ENCODE assay signal across 25 mouse cellular contexts in the genomic region with DNA sequence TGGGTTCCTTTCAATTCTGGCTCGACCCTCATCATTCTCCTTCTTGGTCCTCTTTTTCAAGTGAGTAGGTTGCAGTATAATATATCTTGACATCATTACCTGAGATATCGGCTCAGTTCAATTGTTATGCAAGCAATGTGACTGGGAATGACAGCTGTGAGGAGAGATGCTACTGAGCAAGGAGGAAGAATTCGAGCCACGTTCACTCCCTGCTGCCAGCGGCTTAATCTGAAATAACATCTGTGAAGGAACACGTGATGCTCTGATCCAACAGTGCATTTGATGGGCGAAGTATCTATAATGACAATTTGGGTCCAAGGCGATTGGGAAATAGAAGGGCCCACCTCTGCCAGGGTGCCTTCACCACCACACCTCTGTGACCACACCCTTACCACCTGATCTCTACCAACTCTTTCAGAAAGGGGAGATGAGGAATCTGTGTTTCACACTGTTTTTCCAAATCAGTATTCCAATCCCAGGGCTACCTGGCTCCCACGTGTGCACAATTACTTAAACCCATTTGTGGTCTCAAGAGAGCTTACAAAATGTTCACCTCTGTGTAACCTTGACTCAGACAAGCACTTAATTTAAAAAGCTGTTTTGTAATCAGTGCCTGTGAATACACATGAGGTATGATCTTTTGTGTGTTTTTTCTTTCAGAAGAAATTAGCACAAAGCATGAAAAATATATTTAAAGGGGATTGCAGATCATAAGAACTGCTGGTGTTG.
A peak's percentile ranks its signal among the peaks of the same experiment; 100 is the strongest.
DNase-seq lines count a peak whose midpoint lies in the region; ATAC-seq lines count a peak whose summit lies in the region.
"Had no signal": no experiment of that assay in that cellular context is flagged by ENCODE, and none has a peak within 500 bp of the region (broad histone marks: within the 10 kb centered on the region; RNA-seq: fewer than 3 reads in every experiment).

No protein-coding gene starts in this region.

- H3K4me3 ChIP-seq in embryonic facial prominence, embryonic 14.5 days (ENCODE audit: low read depth, low read length) = no peak overlapping the region
- no peak overlapping the region for H3K4me3 ChIP-seq in embryonic facial prominence, embryonic 10.5 days
- H3K4me3 ChIP-seq in hindbrain, embryonic 14.5 days (replicated peaks; ENCODE audit: low read length) = no peak overlapping the region
- H3K4me3 ChIP-seq in hindbrain, embryonic 12.5 days = no peak overlapping the region
- no peak overlapping the region for H3K4me3 ChIP-seq in midbrain, embryonic 13.5 days (replicated peaks)
- no peak overlapping the region for H3K4me3 ChIP-seq in midbrain, embryonic 10.5 days
- H3K4me3 ChIP-seq: embryonic facial prominence, embryonic 15.5 days; erythroblast, embryonic 14.5 days; forebrain, embryonic 13.5 days; heart, embryonic 10.5 days; heart, embryonic 15.5 days had no signal

- H3K27ac ChIP-seq in embryonic facial prominence, embryonic 14.5 days (replicated peaks; ENCODE audit: low read depth, low read length) = no peak overlapping the region
- H3K27ac ChIP-seq in embryonic facial prominence, embryonic 10.5 days (replicated peaks) = no peak overlapping the region
- H3K27ac ChIP-seq in hindbrain, embryonic 14.5 days = peak overlapping the region; percentile 47; the same call in 1 of the 2 replicates
- H3K27ac ChIP-seq in hindbrain, embryonic 12.5 days = no peak overlapping the region
- H3K27ac ChIP-seq in midbrain, embryonic 13.5 days = peak overlapping the region; percentile 44; the same call in 1 of the 2 replicates
- H3K27ac ChIP-seq in midbrain, embryonic 10.5 days (replicated peaks) = no peak overlapping the region
- H3K27ac ChIP-seq: embryonic facial prominence, embryonic 15.5 days; forebrain, embryonic 13.5 days; heart, embryonic 10.5 days; heart, embryonic 15.5 days had no signal

- H3K4me1 ChIP-seq in embryonic facial prominence, embryonic 14.5 days (ENCODE audit: control insufficient read depth, insufficient read depth, low read length) = no peaks in the 10 kb centered on the region
- H3K4me1 ChIP-seq in embryonic facial prominence, embryonic 10.5 days = no peaks in the 10 kb centered on the region
- peaks cover 8% of the 10 kb centered on the region; the same call in 1 of the 2 replicates for H3K4me1 ChIP-seq in hindbrain, embryonic 14.5 days (replicated peaks; ENCODE audit: control insufficient read depth, insufficient read depth, low read length)
- H3K4me1 ChIP-seq in hindbrain, embryonic 12.5 days = no peaks in the 10 kb centered on the region
- H3K4me1 ChIP-seq in midbrain, embryonic 13.5 days (replicated peaks) = peaks cover 17% of the 10 kb centered on the region; the same call in 1 of the 2 replicates
- peaks cover 12% of the 10 kb centered on the region for H3K4me1 ChIP-seq in midbrain, embryonic 10.5 days
- H3K4me1 ChIP-seq: embryonic facial prominence, embryonic 15.5 days; heart, embryonic 10.5 days; heart, embryonic 15.5 days had no signal

- H3K4me2 ChIP-seq in embryonic facial prominence, embryonic 14.5 days (ENCODE audit: low read depth, low read length) = no peak overlapping the region
- no peak overlapping the region for H3K4me2 ChIP-seq in hindbrain, embryonic 14.5 days (replicated peaks)
- H3K4me2 ChIP-seq in hindbrain, embryonic 12.5 days (replicated peaks) = no peak overlapping the region
- no peak overlapping the region for H3K4me2 ChIP-seq in midbrain, embryonic 13.5 days (replicated peaks)
- H3K4me2 ChIP-seq: embryonic facial prominence, embryonic 15.5 days; forebrain, embryonic 13.5 days; heart, embryonic 15.5 days had no signal

- 0 out of 2 replicates have a peak, but pooled peaks cover 2% of the 10 kb centered on the region for H3K27me3 ChIP-seq in embryonic facial prominence, embryonic 14.5 days (replicated peaks; ENCODE audit: control insufficient read depth, insufficient read depth, low read length)
- no peaks in the 10 kb centered on the region for H3K27me3 ChIP-seq in embryonic facial prominence, embryonic 10.5 days (replicated peaks; ENCODE audit: low read depth, poor library complexity, severe bottlenecking)
- no peaks in the 10 kb centered on the region for H3K27me3 ChIP-seq in hindbrain, embryonic 14.5 days (ENCODE audit: control insufficient read depth, insufficient read depth, low read length)
- no peaks in the 10 kb centered on the region for H3K27me3 ChIP-seq in hindbrain, embryonic 12.5 days
- H3K27me3 ChIP-seq in midbrain, embryonic 13.5 days = no peaks in the 10 kb centered on the region
- H3K27me3 ChIP-seq in midbrain, embryonic 10.5 days (ENCODE audit: low read depth, poor library complexity, severe bottlenecking) = no peaks in the 10 kb centered on the region
- H3K27me3 ChIP-seq: embryonic facial prominence, embryonic 15.5 days; forebrain, embryonic 13.5 days; heart, embryonic 15.5 days had no signal

- ATAC-seq in embryonic facial prominence, embryonic 14.5 days (ENCODE audit: low read depth) = peak; percentile 57; the same call in 1 of the 2 replicates
- ATAC-seq in hindbrain, embryonic 14.5 days (ENCODE audit: low FRiP score) = no peak
- ATAC-seq in hindbrain, embryonic 12.5 days (ENCODE audit: low FRiP score) = no peak
- ATAC-seq in midbrain, embryonic 13.5 days = peak; percentile 34; the same call in 1 of the 2 replicates
- ATAC-seq: CD4-positive, CD25-positive, alpha-beta regulatory T cell, adult 4 months; forebrain, embryonic 13.5 days had no signal

- no peak for DNase-seq in embryonic facial prominence, embryonic 14.5 days (ENCODE audit: low spot score)
- no peak for DNase-seq in embryonic facial prominence, embryonic 10.5 days (ENCODE audit: low spot score)
- DNase-seq in hindbrain, embryonic 14.5 days (ENCODE audit: low spot score) = no peak
- no peak for DNase-seq in midbrain, embryonic 10.5 days (ENCODE audit: low spot score)
- DNase-seq in brain, adult 2 months (ENCODE audit: low read depth, low spot score) = peak; percentile 27
- no peak for DNase-seq in urinary bladder, postnatal 14 days (ENCODE audit: low spot score)
- DNase-seq: adrenal gland, adult 8-10 months; adrenal gland, postnatal 36 days; B cell, adult 2 months; cerebellum, adult 18-20 months; cerebellum, adult 9-11 months; cerebellum, postnatal 36 days; gastrocnemius, postnatal 36 days; heart, adult 18-20 months; heart, postnatal 14 days; kidney, adult 11 months had no signal

- no peak overlapping the region for H3K9ac ChIP-seq in embryonic facial prominence, embryonic 14.5 days (ENCODE audit: low read depth, low read length)
- H3K9ac ChIP-seq in hindbrain, embryonic 14.5 days = no peak overlapping the region
- H3K9ac ChIP-seq in hindbrain, embryonic 12.5 days = no peak overlapping the region
- H3K9ac ChIP-seq in midbrain, embryonic 13.5 days (replicated peaks) = no peak overlapping the region
- H3K9ac ChIP-seq: embryonic facial prominence, embryonic 15.5 days; forebrain, embryonic 13.5 days; heart, embryonic 15.5 days had no signal

- WGBS in embryonic facial prominence, embryonic 14.5 days = 60% methylated on average over 9 of the region's 9 CpGs
- 81% methylated on average over 9 of the region's 9 CpGs for WGBS in embryonic facial prominence, embryonic 10.5 days
- WGBS in hindbrain, embryonic 14.5 days = 60% methylated on average over 9 of the region's 9 CpGs
- 70% methylated on average over 9 of the region's 9 CpGs for WGBS in hindbrain, embryonic 12.5 days
- 60% methylated on average over 9 of the region's 9 CpGs for WGBS in midbrain, embryonic 13.5 days
- 77% methylated on average over 9 of the region's 9 CpGs for WGBS in midbrain, embryonic 10.5 days

- no peaks in the 10 kb centered on the region for H3K9me3 ChIP-seq in embryonic facial prominence, embryonic 14.5 days (ENCODE audit: control insufficient read depth, low read length)
- no peaks in the 10 kb centered on the region for H3K9me3 ChIP-seq in embryonic facial prominence, embryonic 10.5 days
- H3K9me3 ChIP-seq in hindbrain, embryonic 14.5 days (ENCODE audit: control insufficient read depth, low read length) = no peaks in the 10 kb centered on the region
- no peaks in the 10 kb centered on the region for H3K9me3 ChIP-seq in hindbrain, embryonic 12.5 days (replicated peaks)
- no peaks in the 10 kb centered on the region for H3K9me3 ChIP-seq in midbrain, embryonic 13.5 days
- H3K9me3 ChIP-seq in midbrain, embryonic 10.5 days (replicated peaks) = no peaks in the 10 kb centered on the region
- H3K9me3 ChIP-seq: embryonic facial prominence, embryonic 15.5 days; forebrain, embryonic 13.5 days; heart, embryonic 10.5 days; heart, embryonic 15.5 days had no signal

- no peaks in the 10 kb centered on the region for H3K36me3 ChIP-seq in embryonic facial prominence, embryonic 14.5 days (ENCODE audit: control insufficient read depth, insufficient read depth, low read length)
- H3K36me3 ChIP-seq in embryonic facial prominence, embryonic 10.5 days (replicated peaks) = no peaks in the 10 kb centered on the region
- H3K36me3 ChIP-seq in hindbrain, embryonic 14.5 days (replicated peaks; ENCODE audit: control insufficient read depth, insufficient read depth) = no peaks in the 10 kb centered on the region
- H3K36me3 ChIP-seq in hindbrain, embryonic 12.5 days = no peaks in the 10 kb centered on the region
- no peaks in the 10 kb centered on the region for H3K36me3 ChIP-seq in midbrain, embryonic 13.5 days
- H3K36me3 ChIP-seq in midbrain, embryonic 10.5 days = no peaks in the 10 kb centered on the region
- H3K36me3 ChIP-seq: embryonic facial prominence, embryonic 15.5 days; G1E; heart, embryonic 10.5 days; heart, embryonic 15.5 days had no signal

Comparison
In these comparisons a context has a peak if more than half of its experiments do, and no peak if none do; other contexts are left out.
1. H3K27ac ChIP-seq: peak in hindbrain, embryonic 14.5 days (single experiment) and midbrain, embryonic 13.5 days (single experiment); none in embryonic facial prominence, embryonic 14.5 days (single experiment), embryonic facial prominence, embryonic 10.5 days (single experiment), hindbrain, embryonic 12.5 days (single experiment) and midbrain, embryonic 10.5 days (single experiment).
2. ATAC-seq: peak in embryonic facial prominence, embryonic 14.5 days (single experiment) and midbrain, embryonic 13.5 days (single experiment); none in hindbrain, embryonic 14.5 days (single experiment) and hindbrain, embryonic 12.5 days (single experiment).